Mouse (Mus musculus): ENCODE results near the gene Carns1.

- no peak for TF ChIP-seq CTCF (IDR thresholded peaks at IDR 0.05 in 2 of 3, conservative IDR thresholded peaks at IDR 0.05 in 1 of 3; ENCODE audit: control insufficient read depth in 1 of 3, insufficient read depth in 1 of 3, low read depth in 2 of 3, low read length in 3 of 3, poor library complexity in 1 of 3, severe bottlenecking in 1 of 3)
- TF ChIP-seq UBTF (IDR thresholded peaks at IDR 0.05; ENCODE audit: borderline replicate concordance, insufficient read depth, low read depth, low read length), result no peak
- no peak for TF ChIP-seq MAZ (IDR thresholded peaks at IDR 0.05; ENCODE audit: low read depth, low read length)
- no peak for TF ChIP-seq TAL1 (IDR thresholded peaks at IDR 0.05; ENCODE audit: low read length)
- no peak for TF ChIP-seq CHD1 (IDR thresholded peaks at IDR 0.05; ENCODE audit: low read depth, low read length)
- TF ChIP-seq GATA1 (IDR thresholded peaks at IDR 0.05; ENCODE audit: low read depth, low read length), result no peak
- TF ChIP-seq EP300 (IDR thresholded peaks at IDR 0.05; ENCODE audit: low read depth in 1 of 2, low read length in 2 of 2), result no peak
- no peak for TF ChIP-seq ETS1 (IDR thresholded peaks at IDR 0.05; ENCODE audit: low read depth, low read length)
- no peak for TF ChIP-seq POLR2A (IDR thresholded peaks at IDR 0.05; ENCODE audit: control insufficient read depth in 1 of 2, insufficient read depth in 1 of 2, low read depth in 1 of 2, low read length in 2 of 2, poor library complexity in 1 of 2)
- no peak for TF ChIP-seq CHD2 (IDR thresholded peaks at IDR 0.05; ENCODE audit: low read length)
These were observed 6.6 kb upstream of the Carns1 start for GRCm38 (mm10) chr19:4181892-4182291.

Measured in MEL (cell line).